Mouse (Mus musculus) lung, postnatal 0 days (tissue): Measurements from ENCODE around the gene Zc3h14.

Source experiments
- CTCF ChIP-seq: IDR thresholded peaks from 2 replicates; pipeline ENCODE4 v1.5.1; 2016; ENCODE audit warnings: antibody characterized with exemption, mild to moderate bottlenecking
- EP300 ChIP-seq: IDR thresholded peaks from 2 replicates; pipeline ENCODE4 v1.6.1; 2016; ENCODE audit warnings: antibody characterized with exemption, mild to moderate bottlenecking, control low read depth

DNA sequence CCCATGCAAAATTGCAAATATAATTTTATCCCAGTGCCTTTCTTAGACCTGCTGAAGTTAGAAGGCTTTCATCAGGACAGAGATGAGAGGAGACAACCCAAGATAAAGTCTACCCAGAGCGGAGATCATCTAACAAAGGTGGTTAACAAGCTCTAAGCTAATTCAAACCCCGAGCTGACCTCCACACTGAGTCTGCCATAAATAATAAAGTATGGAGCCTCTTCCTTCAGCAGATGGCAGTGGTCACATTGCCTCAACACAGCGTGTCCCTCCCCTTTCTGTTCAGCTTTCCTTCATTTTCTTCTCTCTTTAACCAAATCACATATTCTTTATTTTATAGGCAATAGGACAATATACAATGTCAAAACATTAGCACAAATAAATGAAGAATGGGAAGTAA is 25.7 kb upstream of the Zc3h14 start:
- TF ChIP-seq CTCF (no peak), EP300 (no peak)
